Mouse (Mus musculus): ENCODE results near the gene Impdh2.

DNA sequence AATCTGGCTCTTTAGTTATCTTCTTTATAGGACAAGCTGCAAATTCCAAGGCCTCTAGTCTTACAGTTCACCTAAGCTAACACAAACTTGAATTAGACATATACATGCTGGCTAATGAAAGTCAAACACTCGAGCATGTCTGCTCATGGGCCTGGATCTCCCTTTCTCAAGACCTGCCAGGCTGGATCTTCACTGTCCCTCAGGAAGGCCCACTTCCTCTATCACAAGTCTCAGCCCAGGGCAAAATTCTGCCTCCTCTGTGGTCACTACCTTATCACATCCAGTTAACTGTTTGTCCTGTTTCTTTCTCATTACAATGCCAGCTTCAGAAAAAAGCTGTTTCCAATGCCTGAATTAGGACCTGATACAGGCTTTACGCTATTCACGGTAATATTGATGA, 34.3 kb downstream of the Impdh2 start:
- no peak for TF ChIP-seq GATA1 (IDR thresholded peaks at IDR 0.05; ENCODE audit: low read length)
- TF ChIP-seq TAL1 (IDR thresholded peaks at IDR 0.05; ENCODE audit: low read length), result no peak

Data from erythroblast, embryonic 14.5 days (primary cell).